Mouse (Mus musculus) embryonic fibroblast, embryonic 13.5 days (primary cell): ENCODE data around the gene Hebp2. TPM values are rescaled to one million over a fixed set of nuclear protein-coding genes. Genes with fewer than 3 reads are reported as not detected.

ENCODE experiments used
- H3K27ac ChIP-seq: 2 replicates; pipeline ENCODE4 v1.5.1; 2012; ENCODE audit warnings: low read length, control low read depth, inconsistent platforms; ENCODE audit not compliant: insufficient read depth
- H3K4me1 ChIP-seq: 2 replicates; pipeline ENCODE4 v1.6.1; 2011; ENCODE audit warnings: low read length; ENCODE audit not compliant: control insufficient read depth, insufficient read depth
- H3K4me3 ChIP-seq: 2 replicates; pipeline ENCODE4 v1.5.1; 2011; ENCODE audit warnings: mild to moderate bottlenecking, control low read depth, low read length; ENCODE audit not compliant: insufficient read depth
- CTCF ChIP-seq: IDR thresholded peaks from 2 replicates; pipeline ENCODE4 v1.5.1; 2011; ENCODE audit warnings: mild to moderate bottlenecking, control low read depth, low read length, moderate library complexity, borderline replicate concordance; ENCODE audit not compliant: insufficient read depth
- POLR2A ChIP-seq: IDR thresholded peaks from 2 replicates; pipeline ENCODE4 v1.6.1; 2011; ENCODE audit warnings: low read depth, mild to moderate bottlenecking, control low read depth, low read length, moderate library complexity
- polyA plus RNA-seq: library from polyadenylated mRNA; stranded (reverse); fragments of >200 nt; gene quantifications from 2 replicates; pipeline ENCODE4 v1.2.4, GENCODE M21; 2011; ENCODE audit warnings: low read depth; ENCODE audit not compliant: missing spikeins, insufficient read length

The Hebp2 gene
- polyA plus RNA-seq, 1 experiment: 12.9 TPM

DNA sequence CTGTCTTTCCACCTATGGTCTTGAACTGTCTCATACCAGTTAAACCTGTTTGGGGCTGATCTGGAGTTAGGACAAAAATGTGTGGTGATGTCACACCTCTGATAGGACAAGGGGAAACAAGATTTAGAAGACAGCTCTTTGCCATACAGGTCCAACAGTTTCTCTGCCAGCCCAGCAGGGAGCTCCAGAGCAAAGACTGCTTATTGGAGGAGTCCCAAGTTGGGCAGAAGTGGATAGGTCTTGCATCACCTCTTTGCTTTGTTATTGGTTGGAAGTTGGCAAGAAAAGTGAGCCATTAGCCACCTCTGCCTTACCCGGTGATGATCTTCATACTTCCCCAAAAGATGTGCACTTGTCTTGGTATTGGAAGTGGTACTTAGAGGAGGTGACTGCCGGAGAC is 9.0 kb downstream of the Hebp2 start:
- H3K27ac ChIP-seq: no peak overlapping the region
- no peaks in the 10 kb centered on the region for H3K4me1 ChIP-seq

DNA sequence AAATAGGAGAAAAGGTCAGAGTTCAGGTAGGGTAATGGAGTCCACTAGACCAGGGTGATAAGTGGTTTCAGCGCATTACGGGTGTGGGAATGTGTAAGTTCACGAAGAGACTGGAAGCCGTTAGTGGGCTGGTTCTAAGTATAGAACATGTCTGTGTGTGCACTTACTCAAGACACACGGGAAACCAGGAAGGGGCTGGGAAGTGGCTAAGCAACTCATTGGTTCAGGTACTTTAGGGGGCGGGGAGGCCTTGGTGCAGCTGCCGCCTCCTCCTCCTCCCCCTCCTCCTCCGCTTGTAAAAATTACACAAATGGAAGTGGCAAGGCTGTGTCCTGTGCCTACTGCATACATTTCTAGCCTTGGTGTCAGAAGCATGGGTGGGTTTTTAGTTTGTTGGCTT is 13.6 kb downstream of the Hebp2 start:
- Histone ChIP-seq H3K4me3 (no peak overlapping the region), H3K27ac (no peak overlapping the region), H3K4me1 (no peaks in the 10 kb centered on the region; the same call in 1 of the 2 replicates)
- TF ChIP-seq POLR2A: no peak
- TF ChIP-seq CTCF: no peak

More for the DNA sequence above, 9.0 kb downstream of the Hebp2 start:
- H3K4me3 ChIP-seq: no peak overlapping the region
- TF ChIP-seq CTCF (no peak), POLR2A (no peak)

DNA sequence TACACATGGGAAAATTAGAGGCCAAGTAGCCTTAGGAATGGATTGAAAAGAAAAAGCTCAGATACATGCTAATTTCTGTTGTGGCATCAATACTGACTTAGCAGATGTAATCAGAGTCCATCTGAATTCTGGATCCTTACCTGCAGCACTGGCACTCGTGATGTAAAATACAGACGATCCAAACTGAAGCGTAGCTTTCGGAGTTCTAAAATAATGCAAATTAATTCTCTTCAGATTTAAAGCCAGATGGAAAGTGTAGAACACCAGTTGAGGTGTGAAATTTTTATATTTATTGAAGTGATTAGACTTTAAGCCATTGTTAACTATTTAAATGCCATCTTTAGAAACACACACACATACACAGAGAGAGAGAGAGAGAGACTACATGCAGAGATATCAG is 15.7 kb downstream of the Hebp2 start:
- no peaks in the 10 kb centered on the region; the same call in 1 of the 2 replicates for H3K4me1 ChIP-seq
- H3K4me3 ChIP-seq: no peak overlapping the region
- TF ChIP-seq CTCF: no peak
- TF ChIP-seq POLR2A: no peak
- no peak overlapping the region for H3K27ac ChIP-seq

DNA sequence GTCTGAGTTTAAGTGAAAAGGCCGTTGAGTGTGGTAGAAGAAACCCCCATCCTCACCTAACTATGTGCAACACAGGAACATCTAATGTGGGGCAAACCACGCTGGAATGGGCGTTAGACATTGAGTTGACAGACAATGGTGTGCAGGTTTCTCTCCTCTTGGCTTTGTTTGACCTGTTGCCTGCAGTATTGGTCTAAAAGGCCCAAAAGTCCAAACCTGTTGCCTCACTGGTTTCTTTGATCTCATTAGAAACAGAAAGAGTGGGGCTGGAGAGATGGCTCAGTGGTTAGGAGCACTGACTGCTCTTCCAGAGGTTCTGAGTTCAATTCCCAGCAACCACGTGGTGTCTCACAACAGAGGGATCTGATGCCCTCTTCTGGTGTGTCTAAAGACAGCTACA is 16.7 kb downstream of the Hebp2 start:
- Histone ChIP-seq H3K27ac (no peak overlapping the region), H3K4me1 (no peaks in the 10 kb centered on the region; the same call in 1 of the 2 replicates), H3K4me3 (no peak overlapping the region)
- no peak for TF ChIP-seq CTCF
- no peak for TF ChIP-seq POLR2A

DNA sequence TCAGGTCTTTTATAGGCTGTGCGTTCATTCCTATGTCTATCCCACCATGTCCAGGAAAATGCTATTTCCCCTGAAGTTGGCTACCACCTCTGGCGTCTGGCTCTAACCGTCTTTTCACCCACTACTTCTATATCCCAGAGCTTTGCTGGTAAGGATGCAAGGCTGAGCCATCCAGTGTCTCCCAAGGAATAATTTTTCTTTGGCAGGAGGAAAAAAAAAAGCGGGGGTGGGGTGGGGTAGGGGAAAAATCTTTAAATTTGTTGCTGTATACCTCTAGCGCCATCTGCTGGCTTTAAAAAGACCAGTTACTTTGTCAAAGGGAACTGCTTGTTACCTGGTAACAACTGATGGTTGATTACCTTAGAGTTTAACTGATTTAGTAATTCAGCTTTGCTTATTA is 17.4 kb downstream of the Hebp2 start:
- no peak overlapping the region for H3K4me3 ChIP-seq
- H3K4me1 ChIP-seq: no peaks in the 10 kb centered on the region; the same call in 1 of the 2 replicates
- TF ChIP-seq POLR2A: no peak
- TF ChIP-seq CTCF: no peak
- no peak overlapping the region for H3K27ac ChIP-seq

DNA sequence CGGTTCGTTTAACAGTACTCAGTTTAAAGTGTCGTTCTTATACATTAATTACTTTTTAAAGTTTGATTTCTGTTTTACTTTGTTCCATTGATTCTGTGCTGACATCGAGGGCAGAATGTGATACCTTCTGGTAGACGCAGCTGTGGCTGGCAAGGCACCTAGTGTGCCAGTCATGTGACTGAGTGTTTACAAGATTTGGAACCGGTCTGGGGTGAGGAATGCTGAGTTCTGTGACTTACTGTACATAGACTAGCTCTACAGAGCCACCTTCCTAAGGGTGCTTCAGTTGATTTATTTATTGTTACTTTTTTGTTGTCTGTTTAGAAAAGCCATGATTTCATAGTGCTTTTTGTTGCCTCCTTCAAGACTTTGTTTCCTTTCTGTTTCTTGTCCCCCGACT is 18.1 kb downstream of the Hebp2 start:
- Histone ChIP-seq H3K4me3 (no peak overlapping the region), H3K4me1 (no peaks in the 10 kb centered on the region; the same call in 1 of the 2 replicates), H3K27ac (no peak overlapping the region)
- TF ChIP-seq POLR2A (no peak), CTCF (no peak)

DNA sequence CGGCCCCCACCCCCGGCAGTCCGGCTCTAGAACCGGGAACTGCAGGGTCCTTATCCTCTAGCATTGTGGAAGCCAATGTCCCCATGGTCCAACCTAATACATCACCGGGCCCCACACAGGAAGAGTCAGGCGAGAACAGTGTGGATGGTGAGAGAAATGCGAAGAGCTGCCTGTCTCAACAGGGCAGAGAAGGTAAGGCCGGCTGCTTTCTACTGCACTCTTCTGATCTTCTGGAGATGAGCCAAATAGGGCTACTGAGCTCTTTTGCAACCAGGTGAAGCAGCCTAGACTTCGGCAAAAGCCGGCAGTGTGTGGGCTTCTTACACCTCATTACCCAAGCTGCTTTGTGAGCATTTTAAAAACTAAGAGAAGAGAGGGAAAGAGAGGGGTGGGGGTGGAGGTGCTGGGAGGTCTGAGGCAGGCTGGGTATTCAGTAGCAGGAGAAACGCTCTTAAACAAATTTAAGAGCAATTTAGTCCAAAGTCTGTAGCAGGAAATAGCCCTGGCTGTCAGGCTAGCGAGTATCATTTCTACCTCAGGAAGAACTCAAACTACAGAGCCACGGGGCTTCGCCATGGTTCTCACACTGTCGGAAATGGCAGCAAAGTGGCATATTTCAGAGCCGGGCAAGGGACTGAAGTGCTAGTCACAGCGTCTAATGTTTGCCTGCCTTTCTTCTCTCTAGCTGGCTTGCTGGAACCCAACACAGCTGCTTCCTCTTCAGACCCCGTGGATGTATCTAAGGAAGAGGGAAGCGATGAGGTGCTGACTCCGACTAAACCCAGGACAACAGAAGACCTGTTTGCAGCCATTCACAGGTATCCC is 18.8 kb downstream of the Hebp2 start:
- no peak overlapping the region for H3K27ac ChIP-seq

DNA sequence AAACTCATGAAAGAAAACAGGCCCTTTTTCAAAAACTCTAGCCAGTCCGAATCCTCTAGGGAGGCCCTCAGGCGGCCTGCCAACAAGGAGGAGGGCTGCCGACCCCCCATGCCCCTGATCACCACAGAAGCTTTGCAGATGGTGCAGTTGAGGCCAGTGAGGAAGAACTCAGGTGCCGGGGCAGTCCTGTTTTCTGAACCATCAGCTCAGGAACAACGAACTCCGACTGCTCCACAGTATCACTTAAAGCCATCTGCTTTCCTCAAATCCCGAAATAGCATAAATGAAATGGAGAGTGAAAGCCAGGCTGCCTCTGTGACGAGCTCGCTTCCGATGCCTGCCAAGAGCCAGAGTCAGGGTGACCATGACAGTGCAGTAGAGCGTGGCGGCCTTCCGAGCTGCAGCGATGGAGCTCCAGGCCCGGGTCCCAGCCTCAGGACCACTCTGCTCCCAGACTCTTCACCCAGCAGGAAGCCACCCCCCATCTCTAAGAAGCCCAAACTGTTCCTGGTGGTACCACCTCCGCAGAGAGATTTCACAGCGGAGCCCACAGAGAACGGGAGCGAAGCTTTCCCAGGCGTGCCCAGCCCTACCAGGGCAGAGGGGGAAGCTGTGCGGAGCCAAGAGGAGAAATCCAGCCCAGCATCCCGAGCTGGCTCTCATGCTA is 19.6 kb downstream of the Hebp2 start:
- Histone ChIP-seq H3K4me3 (no peak overlapping the region), H3K27ac (no peak overlapping the region), H3K4me1 (no peaks in the 10 kb centered on the region; the same call in 1 of the 2 replicates)
- TF ChIP-seq CTCF (no peak), POLR2A (no peak)

More for the DNA sequence above, 18.8 kb downstream of the Hebp2 start:
- no peak overlapping the region for H3K4me3 ChIP-seq
- TF ChIP-seq CTCF (no peak), POLR2A (no peak)
- H3K4me1 ChIP-seq: no peaks in the 10 kb centered on the region; the same call in 1 of the 2 replicates

DNA sequence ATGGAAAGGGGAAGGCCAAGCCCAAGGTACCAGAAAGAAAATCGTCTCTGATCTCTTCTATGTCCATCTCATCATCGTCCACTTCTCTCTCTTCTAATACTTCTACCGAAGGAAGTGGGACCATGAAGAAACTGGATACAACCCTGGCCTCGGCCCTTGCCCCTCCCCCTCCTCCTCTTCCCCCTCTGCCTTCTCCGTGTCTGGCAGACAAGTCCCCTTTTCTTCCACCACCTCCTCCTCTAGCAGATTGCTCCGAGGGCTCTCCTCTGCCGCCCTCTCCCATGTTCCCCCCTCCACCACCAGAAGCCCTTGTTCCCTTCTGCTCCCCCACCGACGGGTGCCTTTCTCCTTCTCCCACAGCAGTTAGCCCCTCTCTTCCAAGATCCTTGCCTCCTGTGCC is 20.1 kb downstream of the Hebp2 start:
- no peak overlapping the region for H3K27ac ChIP-seq
- H3K4me3 ChIP-seq: no peak overlapping the region
- no peaks in the 10 kb centered on the region; the same call in 1 of the 2 replicates for H3K4me1 ChIP-seq
- TF ChIP-seq CTCF (no peak), POLR2A (no peak)

DNA sequence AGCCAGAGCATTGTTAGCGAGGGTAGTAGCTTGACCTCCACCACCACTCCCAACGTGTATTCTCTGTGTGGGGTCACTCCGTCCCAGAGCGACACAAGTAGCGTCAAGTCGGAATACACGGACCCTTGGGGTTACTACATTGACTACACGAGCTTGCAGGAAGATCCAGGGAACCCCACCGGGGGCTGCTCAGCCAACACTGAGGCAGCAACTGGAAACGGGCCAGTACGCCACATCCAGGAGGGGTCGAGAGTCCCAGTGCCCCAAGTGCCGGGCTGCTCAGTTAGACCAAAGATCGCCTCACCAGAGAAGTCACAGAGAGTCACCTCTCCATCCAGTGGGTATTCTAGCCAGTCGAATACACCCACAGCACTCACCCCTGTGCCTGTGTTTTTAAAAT is 20.6 kb downstream of the Hebp2 start:
- Histone ChIP-seq H3K27ac (no peak overlapping the region), H3K4me3 (no peak overlapping the region), H3K4me1 (no peaks in the 10 kb centered on the region; the same call in 1 of the 2 replicates)
- no peak for TF ChIP-seq CTCF
- TF ChIP-seq POLR2A: no peak
